Mouse (Mus musculus) forebrain, embryonic 16.5 days (tissue): ENCODE data around the gene Dlgap5. TPM values are rescaled to one million over a fixed set of nuclear protein-coding genes. Genes with fewer than 3 reads are reported as not detected.
A peak's percentile ranks its signal among the peaks of the same experiment; 100 is the strongest.

Source experiments
- ATAC-seq: fragments of 200-750 bp; cut with Nextera tagmentation; 2 replicates; pipeline ENCODE4 v1.8.0; 2017; ENCODE audit warnings: mild to moderate bottlenecking, moderate library complexity
- H3K27ac ChIP-seq: fragments of 300-500 bp; sonication (generic); 2 replicates; pipeline ENCODE4 v1.5.1; 2014; ENCODE audit warnings: low read length, control low read depth
- H3K27me3 ChIP-seq: fragments of 300-500 bp; sonication (generic); replicated peaks from 2 replicates; pipeline ENCODE4 v1.6.1; 2014; ENCODE audit warnings: low read length; ENCODE audit not compliant: control insufficient read depth, insufficient read depth
- H3K36me3 ChIP-seq: fragments of 300-500 bp; sonication (generic); 2 replicates; pipeline ENCODE4 v1.6.1; 2014; ENCODE audit not compliant: control insufficient read depth, insufficient read depth
- H3K4me1 ChIP-seq: fragments of 300-500 bp; sonication (generic); replicated peaks from 2 replicates; pipeline ENCODE4 v1.6.1; 2014; ENCODE audit warnings: low read length; ENCODE audit not compliant: control insufficient read depth, insufficient read depth
- H3K4me2 ChIP-seq: fragments of 300-500 bp; sonication (generic); 2 replicates; pipeline ENCODE4 v1.6.1; 2014; ENCODE audit warnings: mild to moderate bottlenecking, low read length, control low read depth
- H3K4me3 ChIP-seq: fragments of 300-500 bp; sonication (generic); replicated peaks from 2 replicates; pipeline ENCODE4 v1.5.1; 2014; ENCODE audit warnings: mild to moderate bottlenecking, low read length, control low read depth
- H3K9ac ChIP-seq: fragments of 300-500 bp; sonication (generic); replicated peaks from 2 replicates; pipeline ENCODE4 v1.6.1; 2014; ENCODE audit warnings: low read depth, low read length, control low read depth
- H3K9me3 ChIP-seq: fragments of 300-500 bp; sonication (generic); 2 replicates; pipeline ENCODE4 v1.6.1; 2016; ENCODE audit warnings: low read length; ENCODE audit not compliant: control insufficient read depth
- WGBS: fragments of 180-500 bp; shearing (Covaris S2); extraction: QIAGEN DNeasy Blood & Tissue Kit; methylation state at CpG from one replicate; pipeline ENCODE4 v1.1.7; 2014; 5-methylcytosine and 5-hydroxymethylcytosine counted together
- polyA plus RNA-seq: library from polyadenylated mRNA; unstranded; fragments of >200 nt; fragmentation: Nextera tagmentation; extraction: Ambion mirVana; gene quantifications from 2 replicates; pipeline ENCODE4 v1.2.1, GENCODE M21; 2015

Dlgap5 gene
- polyA plus RNA-seq, 1 experiment from 2014 or later = 15.9 TPM

- no peak for ATAC-seq
- no peaks in the 10 kb centered on the region for H3K27me3 ChIP-seq
- H3K36me3 ChIP-seq = no peaks in the 10 kb centered on the region
- H3K27ac ChIP-seq = no peak overlapping the region
- no peaks in the 10 kb centered on the region for H3K4me1 ChIP-seq
- H3K4me3 ChIP-seq = no peak overlapping the region
- 82% methylated on average over 1 of the region's 1 CpGs for WGBS
- H3K9ac ChIP-seq = no peak overlapping the region
- no peaks in the 10 kb centered on the region for H3K9me3 ChIP-seq
- H3K4me2 ChIP-seq = no peak overlapping the region
These were observed 71.5 kb downstream of the Dlgap5 start for GRCm38 (mm10) chr14:47346715-47347114.

- 0 out of 2 replicates have a peak, but pooled peaks have one; percentile 33 for ATAC-seq
- no peak overlapping the region for H3K27ac ChIP-seq
- H3K27me3 ChIP-seq = no peaks in the 10 kb centered on the region
- H3K9me3 ChIP-seq = no peaks in the 10 kb centered on the region
- H3K4me3 ChIP-seq = no peak overlapping the region
- H3K4me2 ChIP-seq = no peak overlapping the region
- WGBS = 44% methylated on average over 4 of the region's 4 CpGs
- H3K9ac ChIP-seq = no peak overlapping the region
- H3K4me1 ChIP-seq = no peaks in the 10 kb centered on the region
- H3K36me3 ChIP-seq = no peaks in the 10 kb centered on the region
These were observed 76.4 kb downstream of the Dlgap5 start for GRCm38 (mm10) chr14:47341811-47342291.

- Histone ChIP-seq H3K9ac (no peak overlapping the region), H3K4me3 (no peak overlapping the region), H3K36me3 (no peaks in the 10 kb centered on the region), H3K4me1 (no peaks in the 10 kb centered on the region), H3K27ac (no peak overlapping the region), H3K9me3 (no peaks in the 10 kb centered on the region), H3K4me2 (no peak overlapping the region), H3K27me3 (no peaks in the 10 kb centered on the region)
- WGBS = 84% methylated on average over 10 of the region's 10 CpGs
- ATAC-seq = no peak
These were observed 77.8 kb downstream of the Dlgap5 start for GRCm38 (mm10) chr14:47340231-47340925.

Other genes with a start within 250 kb of the Dlgap5 start
- 1.5 and 2.3 TPM in 2 replicates for gene Gch1, start 229.0 kb downstream of the Dlgap5 start, polyA plus RNA-seq
- 16.1 and 17.2 TPM in 2 replicates for gene Wdhd1, start 141.6 kb downstream of the Dlgap5 start, polyA plus RNA-seq
- gene Socs4, start 141.5 kb downstream of the Dlgap5 start, polyA plus RNA-seq = 2.6 and 2.9 TPM in 2 replicates
- gene Mapk1ip1l, start 120.1 kb downstream of the Dlgap5 start, polyA plus RNA-seq = 59.8 and 62.1 TPM in 2 replicates
- 2.2 and 2.9 TPM in 2 replicates for gene Lgals3, start 50.7 kb downstream of the Dlgap5 start, polyA plus RNA-seq
- gene Fbxo34, start 32.0 kb upstream of the Dlgap5 start, polyA plus RNA-seq = 20.3 and 23.1 TPM in 2 replicates
- gene Atg14, start 152.2 kb upstream of the Dlgap5 start, polyA plus RNA-seq = 22.2 and 26.5 TPM in 2 replicates
- 66.0 and 69.8 TPM in 2 replicates for gene Ktn1, start 230.0 kb upstream of the Dlgap5 start, polyA plus RNA-seq